Mouse (Mus musculus) heart, adult 8-10 months (tissue): Measurements from ENCODE around the gene Slc10a4. TPM values are rescaled to one million over a fixed set of nuclear protein-coding genes. Genes with fewer than 3 reads are reported as not detected.
"Not testable (repeated sequence)": the region's sequence is repeated elsewhere in the genome, so short reads cannot be mapped to it uniquely, and the experiment has no call there.

ENCODE experiments used
- DNase-seq: peaks from one replicate; pipeline ENCODE4 v3.0.0; 2022; ENCODE audit warnings: low spot score
- total RNA-seq, 4 experiments: library from RNA; stranded (reverse); gene quantifications; 2 replicates each; pipeline ENCODE4 v1.2.4; 2022

The Slc10a4 gene
- under 1 TPM in 1 of 4 experiments, not detected in 3; 0.11 TPM for total RNA-seq

DNA sequence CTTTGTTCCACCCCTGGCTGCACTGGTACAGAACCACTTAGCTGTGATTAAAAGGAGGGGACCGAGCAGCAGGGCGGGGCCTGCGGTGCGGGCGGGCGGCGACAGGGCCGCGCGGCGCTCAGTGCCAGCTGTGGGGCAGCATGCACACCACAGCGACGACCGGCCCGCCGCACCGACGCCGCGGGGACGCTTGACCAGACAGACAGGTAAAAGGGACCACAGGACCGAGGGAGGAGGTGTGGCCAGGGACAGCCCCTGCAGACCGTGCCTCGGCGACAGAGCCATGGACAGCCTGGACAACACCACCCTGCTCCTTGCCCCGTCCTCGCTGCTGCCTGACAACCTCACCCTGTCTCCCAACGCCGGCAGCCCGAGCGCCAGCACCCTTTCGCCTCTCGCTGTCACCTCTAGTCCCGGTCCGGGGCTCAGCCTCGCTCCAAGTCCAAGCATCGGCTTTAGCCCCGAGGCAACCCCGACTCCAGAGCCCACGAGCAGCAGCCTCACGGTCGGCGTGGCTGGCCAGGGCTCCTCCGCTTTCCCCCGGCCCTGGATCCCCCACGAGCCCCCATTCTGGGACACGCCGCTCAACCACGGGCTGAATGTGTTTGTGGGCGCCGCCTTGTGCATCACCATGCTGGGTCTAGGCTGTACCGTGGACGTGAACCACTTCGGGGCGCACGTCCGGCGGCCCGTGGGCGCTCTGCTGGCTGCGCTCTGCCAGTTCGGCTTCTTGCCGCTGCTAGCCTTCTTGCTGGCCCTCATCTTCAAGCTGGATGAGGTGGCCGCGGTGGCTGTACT is at the start of gene Slc10a4:
TSS of gene Slc10a4 (plus strand) at position 100 of the 798 bp plus-strand sequence.
- no peak for DNase-seq

DNA sequence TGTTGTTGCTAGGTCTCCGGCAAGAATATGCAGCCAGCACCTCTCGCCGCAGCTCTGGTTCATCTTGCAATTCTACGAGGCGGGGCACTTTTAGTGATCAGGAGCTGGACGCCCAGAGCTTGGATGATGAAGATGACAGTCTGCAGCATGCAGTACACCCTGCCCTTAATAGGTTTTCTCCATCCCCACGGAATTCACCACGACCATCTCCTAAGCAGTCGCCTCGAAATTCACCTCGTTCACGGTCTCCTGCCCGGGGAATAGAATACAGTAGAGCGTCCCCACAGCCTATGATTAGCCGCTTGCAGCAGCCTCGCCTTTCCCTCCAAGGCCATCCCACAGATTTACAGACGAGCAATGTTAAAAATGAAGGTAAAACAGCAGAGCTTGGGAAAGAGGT is 49.4 kb upstream of the Slc10a4 start:
- no peak for DNase-seq

DNA sequence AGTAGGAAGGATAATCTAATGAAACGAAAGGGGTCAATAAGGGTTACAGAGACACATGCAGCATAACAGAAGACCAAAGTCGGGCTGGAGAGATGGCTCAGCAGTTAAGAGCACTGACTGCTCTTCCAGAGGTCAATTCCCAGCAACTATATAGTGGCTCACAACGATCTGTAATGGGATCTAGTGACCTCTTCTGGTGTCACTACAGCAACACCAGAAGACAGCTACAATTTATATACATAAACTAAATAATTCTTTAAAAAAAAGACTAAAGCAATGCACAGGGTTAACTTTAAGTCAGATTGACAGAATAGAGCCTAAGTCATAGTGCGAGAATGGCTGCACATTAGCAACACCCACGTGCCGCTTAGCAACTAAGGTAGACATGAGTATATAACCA is 46.6 kb upstream of the Slc10a4 start:
- no peak for DNase-seq

DNA sequence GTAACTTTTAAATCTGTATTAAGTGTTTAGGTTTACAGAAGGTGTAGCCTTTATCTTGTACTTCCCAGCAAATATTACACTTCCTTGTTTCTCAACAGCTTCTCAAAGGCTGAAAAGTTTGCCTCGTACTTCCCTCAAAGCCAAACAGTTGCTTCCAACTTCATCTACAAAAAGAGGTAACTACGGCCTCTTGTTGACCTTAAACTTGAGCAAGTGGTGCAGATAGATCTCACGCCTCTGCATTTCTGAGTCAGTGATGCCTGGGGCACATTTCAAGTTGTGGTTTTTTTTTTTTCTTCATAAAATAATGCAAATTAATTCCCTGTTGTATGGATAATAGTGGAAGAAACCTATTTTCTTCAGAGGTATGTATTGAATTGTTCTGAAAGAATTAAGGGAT is 41.0 kb upstream of the Slc10a4 start:
- no peak for DNase-seq

DNA sequence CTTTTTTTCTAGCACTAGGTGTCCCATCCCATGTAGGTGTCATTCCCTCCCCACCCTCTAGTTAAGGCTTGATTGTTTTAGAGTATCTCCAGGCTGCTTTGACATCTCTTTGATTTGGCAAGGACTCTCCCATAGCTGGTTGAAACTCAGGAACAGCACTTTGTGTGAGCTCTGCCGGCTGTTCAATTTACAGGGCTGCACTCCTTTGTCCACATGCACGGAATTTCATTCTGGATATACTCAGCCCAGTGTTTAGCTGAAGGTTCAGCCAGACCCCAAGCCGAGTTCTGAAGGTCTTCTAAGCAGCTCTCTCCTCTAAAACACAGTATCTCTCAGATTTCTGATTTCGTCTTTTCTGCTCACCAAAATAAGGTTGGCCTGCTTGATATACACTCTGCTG is 34.2 kb upstream of the Slc10a4 start:
- no peak for DNase-seq

DNA sequence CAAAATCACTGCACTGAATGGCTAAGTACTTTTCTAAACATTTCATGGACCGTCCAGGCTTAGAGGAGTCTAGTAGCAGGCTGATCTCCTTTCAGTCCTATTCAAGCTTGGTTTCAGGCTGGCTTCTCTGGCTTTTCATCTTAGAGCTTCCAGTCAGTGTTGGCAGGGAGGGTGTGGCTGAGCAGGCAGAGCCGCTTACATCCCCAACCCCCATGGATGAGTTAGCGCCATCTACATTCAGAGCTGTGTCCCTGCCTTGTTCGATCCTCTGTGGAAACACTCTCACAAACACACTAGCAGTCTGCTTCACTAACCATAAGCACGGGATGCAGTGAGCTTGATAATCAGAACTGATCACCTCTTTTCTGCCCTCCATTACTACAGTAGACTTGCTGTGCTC is 33.7 kb upstream of the Slc10a4 start:
- no peak for DNase-seq

DNA sequence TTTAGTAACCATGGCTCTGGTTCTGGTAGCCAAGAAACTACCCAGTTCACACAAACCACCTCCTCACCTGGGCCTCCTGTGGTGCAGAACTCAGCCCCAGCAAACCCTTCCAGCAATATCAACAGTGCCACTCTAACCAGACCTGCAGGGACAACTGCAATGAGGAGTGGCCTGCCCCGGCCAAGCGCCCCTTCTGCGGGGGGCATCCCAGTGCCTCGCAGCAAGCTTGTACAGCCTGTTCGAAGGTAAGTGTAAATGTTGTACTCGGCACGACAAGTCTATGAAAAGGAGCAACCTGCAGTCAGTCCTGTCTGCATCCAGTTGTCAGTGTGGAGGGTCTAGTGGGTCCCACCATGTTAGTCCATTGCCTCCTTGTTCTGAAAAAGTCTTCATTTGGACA is 32.1 kb upstream of the Slc10a4 start, which contains the start of gene Gm10135:
TSS of gene Gm10135 (minus strand) at position 101 of the 400 bp plus-strand sequence.
- DNase-seq: no peak

DNA sequence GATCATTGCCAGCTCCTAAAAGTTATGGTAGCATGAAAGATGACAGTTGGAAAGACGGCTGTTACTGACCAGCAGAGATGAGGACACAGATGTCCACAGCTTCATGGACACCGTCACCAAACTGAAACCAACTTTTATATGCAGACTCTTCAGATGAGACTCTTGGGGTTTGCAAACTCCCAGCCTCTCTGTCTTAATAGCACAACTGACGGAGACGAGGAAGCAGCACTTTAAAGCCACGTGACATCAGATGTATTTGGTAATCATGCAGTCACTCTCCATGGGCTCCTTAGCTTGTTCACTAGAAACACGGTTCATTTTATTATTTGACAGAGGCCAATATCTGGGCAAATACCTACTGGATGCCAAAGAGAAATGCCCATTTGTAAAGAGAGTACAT is 30.7 kb upstream of the Slc10a4 start:
- DNase-seq: no peak

DNA sequence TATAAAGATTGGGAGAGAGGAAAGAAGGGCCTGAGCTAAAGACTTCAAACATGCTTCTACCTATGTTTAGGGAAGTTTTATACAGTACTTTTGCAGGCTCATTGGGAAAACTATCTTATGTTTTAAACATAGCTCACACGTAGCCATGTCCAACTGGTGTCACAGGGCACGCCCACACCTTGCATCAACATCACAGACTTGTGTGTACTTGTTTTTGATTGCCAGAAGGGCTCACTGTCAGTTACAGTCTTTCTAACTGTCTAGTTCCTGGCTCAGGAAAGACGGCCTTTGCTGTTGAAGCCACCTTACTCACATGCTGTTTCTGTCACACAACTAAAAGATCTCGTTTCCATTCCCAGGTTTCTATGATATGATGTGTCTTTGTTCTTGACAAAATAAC is 30.1 kb upstream of the Slc10a4 start:
- DNase-seq: no peak

DNA sequence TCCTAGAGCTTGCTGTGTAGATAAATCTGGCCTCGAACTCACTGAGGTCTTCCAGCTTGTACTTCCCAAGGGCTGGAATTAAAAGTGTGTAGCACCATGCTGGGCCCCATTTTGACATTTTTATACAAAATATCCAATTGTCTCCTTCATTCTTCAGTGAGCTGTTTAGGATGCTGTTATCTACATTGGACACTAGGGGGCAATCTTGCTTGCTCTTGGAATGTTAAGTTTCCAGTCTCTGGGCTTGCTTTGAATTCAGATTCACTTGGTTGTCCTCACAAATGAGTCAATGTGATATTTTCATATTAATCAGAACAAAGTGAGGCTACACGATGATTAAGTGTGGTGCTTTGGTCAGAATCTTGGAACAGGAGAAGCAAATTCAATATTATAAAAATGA is 22.6 kb upstream of the Slc10a4 start:
- peak; percentile 44 for DNase-seq

DNA sequence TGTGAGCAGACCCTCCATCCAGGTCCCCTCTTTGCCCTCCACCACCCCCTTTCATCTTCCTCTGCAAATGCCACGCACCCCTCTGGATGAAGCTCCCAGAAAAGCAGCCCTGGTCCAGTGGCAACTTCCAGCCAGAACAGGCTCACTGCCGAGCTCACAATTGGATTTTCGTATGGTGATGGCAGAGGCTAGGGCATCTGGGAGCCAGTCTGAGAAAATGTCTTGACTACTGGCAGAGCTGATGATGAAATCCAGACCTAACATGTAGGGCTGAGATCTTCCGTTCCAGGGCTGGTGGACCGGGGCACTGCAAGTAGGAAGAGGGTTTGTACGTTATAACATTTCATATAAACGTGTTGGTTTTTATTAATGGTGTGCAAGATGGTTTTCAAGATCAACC is 18.9 kb upstream of the Slc10a4 start:
- DNase-seq: no peak

DNA sequence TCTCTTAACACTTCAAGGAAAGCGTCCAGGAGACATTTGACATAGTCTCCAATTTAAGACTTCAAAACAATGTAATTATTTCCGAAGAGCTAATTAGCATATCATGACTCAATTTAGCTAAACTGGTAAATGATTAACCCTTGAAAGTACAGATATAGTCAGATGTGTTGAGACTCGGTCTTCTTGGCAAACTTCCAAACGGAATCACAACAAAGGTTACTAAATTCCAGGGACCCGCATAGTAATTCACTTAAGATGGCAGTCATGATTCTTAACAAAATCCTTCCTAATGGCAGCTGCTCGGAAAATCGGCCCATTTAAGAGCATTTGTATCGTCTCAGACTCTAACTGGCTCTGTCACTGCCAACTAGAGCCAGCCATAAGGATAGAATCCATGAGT is 16.9 kb upstream of the Slc10a4 start:
- no peak for DNase-seq

DNA sequence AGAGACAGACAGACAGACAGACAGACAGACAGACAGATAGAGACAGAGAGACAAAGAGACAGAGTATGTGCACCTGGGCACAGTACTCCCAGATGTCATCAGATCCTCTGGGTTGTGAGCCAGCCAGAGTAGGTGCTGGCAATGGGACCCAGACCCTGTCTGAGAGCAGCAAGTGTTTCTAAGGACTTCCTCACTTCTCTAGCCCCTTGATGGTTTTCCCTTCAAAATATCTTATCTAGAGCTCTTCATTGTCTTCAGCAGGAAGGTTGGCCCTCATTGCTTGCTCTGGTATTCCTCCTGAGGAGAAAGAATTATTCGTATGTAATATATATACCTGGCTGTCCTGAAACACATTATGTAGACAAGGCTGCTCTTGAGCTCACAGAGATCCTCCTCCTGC is 14.2 kb upstream of the Slc10a4 start:
- no peak for DNase-seq

DNA sequence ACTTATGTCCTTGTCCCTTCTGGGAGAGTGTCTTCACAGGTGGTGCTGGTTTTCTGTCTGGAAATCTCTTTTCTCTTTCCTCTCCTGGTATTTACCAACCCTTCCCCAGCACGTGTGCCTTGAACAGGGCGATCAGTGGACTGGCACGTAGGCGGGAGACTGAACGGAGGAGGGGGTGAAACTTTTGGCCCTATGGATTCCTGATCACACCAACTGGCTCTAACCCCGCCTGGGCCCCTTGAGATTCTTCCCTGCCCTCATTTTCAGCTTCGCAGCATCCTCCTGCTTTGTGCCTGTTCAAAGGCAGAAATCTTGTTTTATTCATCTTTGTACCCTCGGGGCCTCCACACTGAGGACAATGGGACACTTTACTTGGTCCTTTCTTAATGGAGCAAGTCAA is 12.3 kb upstream of the Slc10a4 start:
- no peak for DNase-seq

DNA sequence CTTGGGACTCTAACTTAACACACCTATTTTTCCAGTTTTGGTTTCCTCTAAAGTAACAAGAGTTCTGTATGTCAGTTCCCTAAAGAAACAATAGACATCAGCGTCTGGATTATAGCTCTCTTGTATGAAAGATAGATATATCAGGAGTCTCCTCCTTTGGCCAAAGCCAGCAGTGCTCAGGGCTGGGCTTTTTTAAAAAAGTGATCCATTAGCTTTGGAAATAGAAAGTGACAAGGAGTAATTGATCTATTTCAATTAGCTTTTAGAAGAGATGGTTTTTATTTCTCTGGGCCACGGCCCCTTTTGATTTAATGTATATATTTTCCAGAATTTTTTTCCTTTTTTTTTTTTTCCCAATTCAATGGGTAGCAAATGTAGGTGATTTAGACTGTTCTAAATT is 11.8 kb upstream of the Slc10a4 start:
- DNase-seq: no peak

DNA sequence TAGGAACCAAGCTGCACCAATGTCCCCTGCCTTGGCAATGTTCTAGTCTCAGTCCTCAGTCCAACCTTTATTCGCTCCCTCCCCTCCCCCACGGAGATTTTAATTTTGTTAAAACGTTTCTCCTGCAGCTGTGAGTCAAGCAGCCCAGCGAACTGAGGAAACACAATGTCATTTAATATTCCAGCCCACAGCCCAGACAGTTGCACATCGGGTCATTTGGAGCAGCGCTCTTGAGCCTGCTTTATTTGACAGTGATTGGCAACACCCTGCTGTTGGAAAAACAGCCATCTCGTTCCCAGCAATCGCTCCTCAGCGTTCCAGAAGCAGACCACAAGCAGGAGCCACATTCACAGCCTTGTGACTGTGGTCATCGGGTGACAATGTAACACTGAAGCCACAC is 11.3 kb upstream of the Slc10a4 start:
- DNase-seq: no peak

DNA sequence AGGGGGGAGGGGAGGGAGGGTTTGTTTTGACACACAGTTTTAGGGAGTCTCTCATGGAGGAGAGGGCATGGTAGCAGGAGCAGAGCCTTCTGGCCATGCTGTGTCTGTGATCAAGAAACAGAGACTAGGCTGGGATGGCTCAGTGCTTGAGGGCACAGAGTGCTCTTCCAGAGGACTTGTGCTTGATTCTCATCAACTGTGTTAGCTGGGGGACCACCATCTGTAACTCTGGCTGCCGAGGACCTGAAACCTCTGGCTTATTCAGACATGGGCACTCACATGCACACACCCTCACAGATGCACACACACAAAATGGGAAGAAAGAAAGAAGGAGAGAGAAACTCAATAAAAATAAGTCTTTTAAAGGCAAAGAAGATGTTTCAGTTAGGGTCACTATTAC is 8.1 kb upstream of the Slc10a4 start:
- not testable (repeated sequence) for DNase-seq

DNA sequence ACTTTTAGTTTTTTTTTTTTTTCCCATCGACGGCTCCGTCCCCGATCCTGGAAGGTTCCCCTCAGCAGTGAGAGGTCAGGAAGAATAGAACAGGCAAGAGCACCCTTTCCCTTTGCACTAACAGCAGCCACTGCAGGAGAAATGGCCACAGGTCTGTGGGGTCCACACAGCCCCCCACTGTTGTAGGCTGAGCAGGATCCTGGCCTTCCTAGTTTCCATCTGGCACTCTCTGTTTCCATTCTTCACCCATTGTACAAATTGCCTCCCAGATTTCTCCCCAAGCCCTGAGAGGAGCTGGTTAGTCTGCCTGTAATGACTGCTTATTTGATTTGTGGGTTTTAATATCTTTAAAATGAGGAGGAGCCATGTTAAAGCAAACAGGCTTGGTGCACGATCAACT is 2.6 kb upstream of the Slc10a4 start:
- DNase-seq: no peak

DNA sequence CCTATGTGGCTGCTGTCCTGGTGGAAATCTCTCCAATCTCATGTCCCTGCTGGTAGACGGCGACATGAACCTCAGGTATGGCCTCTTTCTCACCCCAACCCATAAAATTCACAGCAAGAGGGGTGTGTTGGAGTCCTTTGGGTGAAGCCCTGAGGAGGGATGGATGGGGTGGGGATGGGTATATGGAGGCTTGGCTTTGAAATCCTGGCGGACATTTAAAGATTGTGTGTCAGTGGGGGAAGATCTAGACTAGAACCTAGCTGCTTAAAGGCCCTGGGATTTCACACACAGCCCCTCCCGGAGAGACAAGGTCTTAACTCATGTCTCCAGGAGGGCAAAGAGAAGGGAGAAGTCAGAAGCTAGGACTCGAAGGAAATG is 888 bp downstream of the Slc10a4 start:
- DNase-seq: no peak

DNA sequence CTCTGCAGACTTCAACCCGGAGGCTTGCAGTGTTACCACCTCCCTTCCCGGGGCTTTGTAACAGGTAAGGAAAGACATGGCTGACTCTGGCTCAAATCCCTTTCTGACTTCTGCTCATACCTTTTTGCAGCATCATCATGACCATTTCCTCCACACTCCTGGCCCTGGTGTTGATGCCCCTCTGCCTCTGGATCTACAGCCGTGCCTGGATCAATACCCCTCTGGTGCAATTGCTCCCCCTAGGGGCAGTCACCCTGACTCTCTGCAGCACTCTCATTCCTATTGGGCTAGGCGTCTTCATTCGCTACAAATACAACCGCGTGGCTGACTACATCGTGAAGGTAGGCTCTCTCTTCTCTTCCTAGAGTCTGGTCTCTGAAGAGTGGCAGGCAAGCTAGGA is 1.5 kb downstream of the Slc10a4 start:
- DNase-seq: not testable (repeated sequence)

DNA sequence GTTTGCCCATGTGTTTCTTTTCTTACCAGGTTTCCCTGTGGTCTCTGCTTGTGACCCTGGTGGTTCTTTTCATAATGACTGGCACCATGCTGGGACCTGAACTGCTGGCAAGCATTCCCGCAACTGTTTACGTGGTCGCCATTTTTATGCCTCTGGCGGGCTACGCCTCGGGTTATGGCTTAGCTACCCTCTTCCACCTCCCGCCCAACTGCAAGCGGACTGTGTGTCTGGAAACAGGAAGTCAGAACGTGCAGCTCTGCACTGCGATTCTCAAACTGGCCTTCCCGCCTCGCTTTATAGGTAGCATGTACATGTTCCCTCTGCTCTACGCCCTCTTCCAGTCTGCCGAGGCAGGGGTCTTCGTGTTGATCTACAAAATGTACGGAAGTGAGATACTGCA is 5.1 kb downstream of the Slc10a4 start:
- DNase-seq: not testable (repeated sequence)

DNA sequence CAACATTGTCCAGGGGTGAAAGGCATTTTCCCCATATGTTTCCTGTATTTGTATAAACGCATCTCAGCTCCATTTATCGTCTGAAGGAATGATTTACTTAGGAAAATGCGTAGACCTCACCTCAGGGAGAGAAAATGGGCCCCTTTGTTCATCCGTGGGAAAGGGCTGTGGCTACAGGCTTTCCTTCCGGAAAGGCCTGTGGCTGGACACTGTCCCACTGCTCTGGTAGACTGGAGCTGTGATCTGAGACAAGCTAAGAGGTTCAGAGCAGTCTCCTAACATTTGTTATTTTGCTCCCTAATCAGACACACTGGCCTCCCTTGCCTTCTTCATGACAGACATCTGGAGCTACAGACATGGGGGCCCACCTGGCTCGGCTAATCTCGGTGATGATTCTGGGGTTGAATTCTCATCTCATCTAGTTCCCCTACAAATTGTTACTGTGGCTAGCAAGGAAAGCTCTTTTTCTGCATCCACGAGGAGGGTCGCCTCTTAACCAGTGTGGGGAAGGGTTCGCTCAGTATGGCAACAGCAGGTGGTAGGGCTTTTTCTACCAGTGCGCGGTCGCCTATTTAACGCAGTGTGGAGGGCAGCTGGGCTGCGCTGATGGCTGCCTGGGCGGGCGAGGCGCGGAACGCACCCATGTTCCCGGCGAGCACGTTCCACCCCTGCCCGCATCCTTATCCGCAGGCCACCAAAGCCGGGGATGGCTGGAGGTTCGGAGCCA is 6.4 kb downstream of the Slc10a4 start:
- DNase-seq: not testable (repeated sequence)

DNA sequence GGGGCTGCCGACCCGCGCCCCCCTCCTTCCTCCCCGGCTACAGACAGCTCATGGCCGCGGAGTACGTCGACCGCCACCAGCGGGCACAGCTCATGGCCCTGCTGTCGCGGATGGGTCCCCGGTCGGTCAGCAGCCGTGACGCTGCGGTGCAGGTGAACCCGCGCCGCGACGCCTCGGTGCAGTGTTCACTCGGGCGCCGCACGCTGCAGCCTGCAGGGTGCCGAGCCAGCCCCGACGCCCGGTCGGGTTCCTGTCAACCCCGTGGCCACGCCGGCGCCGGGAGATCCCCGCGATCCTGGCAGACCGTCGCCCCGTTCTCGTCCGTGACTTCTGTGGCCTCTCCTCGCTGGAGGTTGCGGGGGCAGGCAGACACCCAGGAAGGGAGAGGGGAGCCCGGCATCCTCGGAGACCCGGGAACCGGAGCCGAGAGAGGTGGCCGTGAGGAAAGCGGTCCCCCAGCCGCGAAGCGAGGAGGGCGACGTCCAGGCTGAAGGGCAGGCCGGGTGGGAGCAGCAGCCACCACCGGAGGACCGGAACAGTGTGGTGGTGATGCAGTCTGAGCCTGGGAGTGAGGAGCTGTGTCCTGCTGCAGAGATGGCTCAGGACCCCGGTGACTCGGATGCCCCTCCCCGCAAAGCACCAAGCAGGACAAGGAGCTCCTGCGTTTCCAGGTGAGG is 7.1 kb downstream of the Slc10a4 start:
- DNase-seq: not testable (repeated sequence)
